Mouse (Mus musculus) spleen, adult 2 months (tissue): ENCODE data around the gene Mt3. TPM values are rescaled to one million over a fixed set of nuclear protein-coding genes. Genes with fewer than 3 reads are reported as not detected.
"Not testable (repeated sequence)": the region's sequence is repeated elsewhere in the genome, so short reads cannot be mapped to it uniquely, and the experiment has no call there.

Source experiments
- DNase-seq, 2 experiments: peaks; one replicate each; pipeline versions ENCODE4 v3.0.0 to v3.0.0-alpha.2; 2012 to 2021; ENCODE audit warnings: low spot score in 2 of 2, low read depth in 1 of 2
- H3K27ac ChIP-seq: fragments of 200-500 bp; 2 replicates; pipeline ENCODE4 v1.5.1; 2012; ENCODE audit warnings: low read length, inconsistent platforms; ENCODE audit not compliant: insufficient read depth
- H3K27me3 ChIP-seq: fragments of 200-500 bp; 2 replicates; pipeline ENCODE4 v1.6.1; 2012; ENCODE audit warnings: mild to moderate bottlenecking, moderate library complexity, low read length, inconsistent platforms; ENCODE audit not compliant: control insufficient read depth, insufficient read depth
- H3K36me3 ChIP-seq: fragments of 200-500 bp; 2 replicates; pipeline ENCODE4 v1.6.1; 2012; ENCODE audit warnings: mild to moderate bottlenecking, low read length, inconsistent platforms; ENCODE audit not compliant: control insufficient read depth, insufficient read depth
- H3K4me1 ChIP-seq: fragments of 200-500 bp; 2 replicates; pipeline ENCODE4 v1.6.1; 2011; ENCODE audit warnings: inconsistent platforms; ENCODE audit not compliant: control insufficient read depth, insufficient read depth, insufficient read length
- H3K4me3 ChIP-seq: fragments of 200-500 bp; 2 replicates; pipeline ENCODE4 v1.5.1; 2011; ENCODE audit warnings: mild to moderate bottlenecking, inconsistent platforms; ENCODE audit not compliant: insufficient read depth, insufficient read length; ENCODE audit errors: extremely low read depth
- CTCF ChIP-seq: fragments of 200-500 bp; IDR thresholded peaks from 2 replicates; pipeline ENCODE4 v1.5.1; 2011; ENCODE audit warnings: mild to moderate bottlenecking, inconsistent platforms; ENCODE audit not compliant: insufficient read depth, insufficient read length, insufficient replicate concordance; ENCODE audit errors: extremely low read depth
- POLR2A ChIP-seq: fragments of 200-500 bp; IDR thresholded peaks from 2 replicates; pipeline ENCODE4 v1.6.1; 2011; ENCODE audit warnings: low read depth, low read length, inconsistent platforms
- WGBS: fragments of 180-500 bp; shearing (Covaris S2); methylation state at CpG from one replicate; pipeline ENCODE4 v1.1.7; 2018; 5-methylcytosine and 5-hydroxymethylcytosine counted together
- polyA plus RNA-seq: library from polyadenylated mRNA; depleted of rRNA; stranded (reverse); fragments of >200 nt; gene quantifications from 2 replicates; pipeline ENCODE4 v1.2.3, GENCODE M21; 2012

Gene Mt3
- polyA plus RNA-seq, 1 experiment, result not detected

GRCm38 (mm10) chr8:94150925-94151324 is 1.5 kb upstream of the Mt3 start:
- H3K4me1 ChIP-seq, result no peaks in the 10 kb centered on the region; the same call in 1 of the 2 replicates
- DNase-seq, result no peak
- 44% methylated on average over 5 of the region's 5 CpGs for WGBS
- H3K27ac ChIP-seq, result no peak overlapping the region
- no peak for TF ChIP-seq CTCF
- no peak for TF ChIP-seq POLR2A
- no peak overlapping the region for H3K4me3 ChIP-seq
- H3K36me3 ChIP-seq, result no peaks in the 10 kb centered on the region
- no peaks in the 10 kb centered on the region; the same call in 1 of the 2 replicates for H3K27me3 ChIP-seq

DNA sequence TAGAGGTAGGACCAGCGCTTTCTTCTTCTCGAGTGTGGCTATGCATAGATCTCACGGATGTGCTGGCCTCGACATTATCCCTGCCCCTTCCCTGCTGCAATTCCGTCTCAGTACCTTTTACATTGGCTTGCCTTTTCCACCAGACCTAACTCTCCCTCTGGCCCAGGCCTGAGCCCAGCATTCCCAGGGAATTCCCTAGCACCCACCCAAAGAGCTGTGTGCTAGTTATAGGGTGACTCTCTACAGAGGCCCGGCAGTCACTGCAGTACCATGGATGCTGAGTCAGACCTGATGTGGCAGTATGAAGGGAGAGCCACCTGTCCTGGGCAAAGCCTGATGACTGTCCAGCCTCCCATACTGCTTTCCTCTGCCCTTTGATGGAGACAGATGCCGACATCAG is 1.0 kb downstream of the Mt3 start:
- Histone ChIP-seq H3K4me1 (no peaks in the 10 kb centered on the region; the same call in 1 of the 2 replicates), H3K36me3 (no peaks in the 10 kb centered on the region), H3K27ac (no peak overlapping the region), H3K4me3 (no peak overlapping the region), H3K27me3 (no peaks in the 10 kb centered on the region; the same call in 1 of the 2 replicates)
- WGBS, result 48% methylated on average over 7 of the region's 7 CpGs
- no peak for DNase-seq
- TF ChIP-seq POLR2A (no peak), CTCF (no peak)

DNA sequence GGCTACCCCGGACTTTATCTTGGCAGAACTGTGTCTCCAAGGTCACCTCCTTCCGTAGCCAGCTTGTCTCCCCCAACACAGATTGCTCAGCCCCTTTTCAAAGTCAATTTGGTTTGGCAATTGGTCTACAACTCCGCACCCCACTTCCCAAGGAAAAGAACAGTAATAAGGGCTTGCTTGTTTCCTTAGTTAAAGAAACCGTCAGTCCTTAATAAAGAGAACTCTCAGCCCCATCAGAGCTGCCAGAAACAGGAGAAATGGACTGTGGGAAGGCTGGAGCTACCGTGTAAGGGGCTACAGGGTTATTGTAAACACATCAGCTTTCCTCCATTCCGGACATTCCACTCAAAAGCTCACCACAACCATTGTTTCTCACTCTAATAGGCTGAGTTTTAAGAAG is 2.1 kb downstream of the Mt3 start:
- TF ChIP-seq CTCF (no peak), POLR2A (no peak)
- Histone ChIP-seq H3K27me3 (no peaks in the 10 kb centered on the region; the same call in 1 of the 2 replicates), H3K36me3 (no peaks in the 10 kb centered on the region), H3K27ac (no peak overlapping the region), H3K4me3 (no peak overlapping the region), H3K4me1 (no peaks in the 10 kb centered on the region; the same call in 1 of the 2 replicates)
- WGBS, result 54% methylated on average over 6 of the region's 6 CpGs
- no peak for DNase-seq

DNA sequence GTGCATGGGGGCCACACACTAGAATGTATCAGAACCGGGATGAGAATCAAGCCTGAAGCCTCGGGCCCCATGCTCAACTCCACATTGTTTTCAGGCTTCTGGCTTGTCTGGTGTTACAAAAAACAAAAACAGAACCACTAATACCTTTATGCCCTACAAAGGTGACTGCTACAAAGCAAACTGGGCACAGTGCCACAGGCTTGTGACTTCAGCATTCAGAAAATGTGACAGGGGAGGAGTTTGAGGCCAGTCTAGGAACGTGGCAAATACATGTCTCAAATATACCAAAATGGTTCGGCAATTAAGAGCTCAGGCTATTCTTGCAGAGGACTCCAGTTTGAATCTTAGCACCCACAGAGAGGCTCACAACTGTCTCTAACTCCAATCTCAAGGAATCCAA is 3.7 kb downstream of the Mt3 start:
- H3K36me3 ChIP-seq, result no peaks in the 10 kb centered on the region
- H3K4me3 ChIP-seq, result no peak overlapping the region
- no peaks in the 10 kb centered on the region; the same call in 1 of the 2 replicates for H3K4me1 ChIP-seq
- DNase-seq, result no peak
- H3K27ac ChIP-seq, result no peak overlapping the region
- WGBS, result 63% methylated on average over 4 of the region's 4 CpGs
- no peaks in the 10 kb centered on the region; the same call in 1 of the 2 replicates for H3K27me3 ChIP-seq
- no peak for TF ChIP-seq CTCF
- no peak for TF ChIP-seq POLR2A

DNA sequence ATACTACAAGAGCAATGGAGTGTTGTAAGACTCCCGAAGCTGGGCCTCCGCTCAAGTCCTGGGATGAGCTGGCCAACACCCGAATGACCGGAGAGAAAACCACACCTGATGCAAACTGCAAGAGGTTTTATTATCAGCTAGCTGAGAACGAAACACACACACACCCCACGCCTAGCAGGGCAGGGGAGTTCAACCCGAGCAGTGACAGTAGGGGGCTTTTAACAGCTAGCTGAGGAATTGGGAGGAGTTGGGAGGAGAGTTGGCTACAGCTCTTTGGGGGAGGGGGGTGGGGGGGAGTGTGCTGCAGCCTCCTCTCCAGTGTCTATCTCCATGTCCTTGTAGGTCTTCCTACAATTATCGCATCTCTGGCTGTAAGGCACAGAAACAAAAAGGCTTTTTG is 13.4 kb downstream of the Mt3 start:
- H3K27ac ChIP-seq, H3K4me1 ChIP-seq, DNase-seq, H3K36me3 ChIP-seq, H3K4me3 ChIP-seq, H3K27me3 ChIP-seq: not testable (repeated sequence)
- WGBS, result 83% methylated on average over 8 of the region's 8 CpGs

DNA sequence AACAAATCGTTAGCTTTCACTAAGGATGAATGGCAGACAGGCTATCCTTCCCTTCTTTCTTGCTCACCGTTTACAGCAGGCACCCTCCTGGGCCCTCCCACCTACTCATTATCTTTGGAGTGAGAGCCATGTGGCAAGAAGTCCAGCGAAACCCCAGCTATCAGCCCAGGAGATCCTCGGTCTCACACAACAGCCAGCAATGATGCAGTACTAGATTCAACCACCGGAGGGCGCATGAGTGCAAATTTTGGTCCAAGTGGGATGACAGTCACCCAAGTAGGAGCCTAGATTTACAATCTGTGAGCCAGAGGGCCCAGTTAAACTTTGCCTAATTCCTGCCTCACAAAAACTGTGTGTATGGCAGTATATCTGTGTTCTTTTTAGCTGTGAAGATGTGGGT is 14.8 kb downstream of the Mt3 start:
- WGBS, result 3% methylated on average over 6 of the region's 6 CpGs
- Histone ChIP-seq H3K27ac (no peak overlapping the region), H3K4me1 (no peaks in the 10 kb centered on the region), H3K4me3 (no peak overlapping the region), H3K36me3 (no peaks in the 10 kb centered on the region), H3K27me3 (peaks cover 2% of the 10 kb centered on the region)
- peak; percentile 84; the same call in 1 of the 2 replicates for TF ChIP-seq CTCF
- TF ChIP-seq POLR2A, result no peak
- DNase-seq, result peak; percentile 27 to 79

- TF ChIP-seq CTCF, result no peak
- TF ChIP-seq POLR2A, result no peak
These were observed 17.1 kb downstream of the Mt3 start for GRCm38 (mm10) chr8:94169547-94169946.

DNA sequence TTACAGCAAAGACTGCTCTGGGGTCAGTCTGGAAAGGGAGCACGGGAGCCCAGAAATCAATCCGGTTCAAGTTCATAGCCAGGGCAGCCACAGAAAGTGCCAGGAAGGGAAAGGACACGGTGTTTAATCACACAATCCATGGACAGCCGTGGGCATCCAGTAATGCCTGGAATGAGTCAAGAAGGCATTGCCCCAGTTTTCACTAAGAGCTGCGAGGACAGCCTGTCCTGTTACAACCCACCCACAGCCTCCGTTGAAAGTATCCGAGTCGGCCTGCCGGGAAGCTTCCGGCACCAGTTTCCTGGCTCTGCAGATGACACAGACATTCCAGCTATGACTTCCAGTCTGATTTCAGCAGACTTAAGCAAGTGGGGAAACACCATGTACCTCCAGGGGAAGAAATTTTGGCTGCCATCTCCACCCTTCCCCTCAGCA is 18.9 kb downstream of the Mt3 start:
- Histone ChIP-seq H3K4me3 (no peak overlapping the region), H3K4me1 (no peaks in the 10 kb centered on the region), H3K36me3 (no peaks in the 10 kb centered on the region), H3K27me3 (peaks cover 3% of the 10 kb centered on the region), H3K27ac (no peak overlapping the region)
- TF ChIP-seq CTCF (no peak), POLR2A (no peak)
- WGBS, result 31% methylated on average over 10 of the region's 10 CpGs
- DNase-seq, result no peak

More at GRCm38 (mm10) chr8:94169547-94169946, 17.1 kb downstream of the Mt3 start:
- Histone ChIP-seq H3K27ac (no peak overlapping the region), H3K4me1 (no peaks in the 10 kb centered on the region), H3K36me3 (no peaks in the 10 kb centered on the region), H3K27me3 (peaks cover 3% of the 10 kb centered on the region), H3K4me3 (no peak overlapping the region)
- DNase-seq, result no peak
- 80% methylated on average over 5 of the region's 5 CpGs for WGBS
